Mouse (Mus musculus) retina, postnatal 1 day (tissue): ENCODE measurements around the gene Pex10.
"Not testable (repeated sequence)": the region's sequence is repeated elsewhere in the genome, so short reads cannot be mapped to it uniquely, and the experiment has no call there.

Experiments used
- DNase-seq: peaks from one replicate; pipeline ENCODE4 v3.0.0-alpha.2; 2012

The Pex10 gene

GRCm38 (mm10) chr4:155065970-155066833 is 614 bp upstream of the Pex10 start:
- DNase-seq = peak; percentile 96

- no peak for DNase-seq
Measured at GRCm38 (mm10) chr4:155068357-155068972, 1.6 kb downstream of the Pex10 start.

GRCm38 (mm10) chr4:155069191-155069590 is 2.4 kb downstream of the Pex10 start:
- DNase-seq = no peak

GRCm38 (mm10) chr4:155070199-155070598 is 3.4 kb downstream of the Pex10 start:
- no peak for DNase-seq

- no peak for DNase-seq
Measured at GRCm38 (mm10) chr4:155070921-155071320, 4.1 kb downstream of the Pex10 start.

- DNase-seq = no peak
Measured at GRCm38 (mm10) chr4:155074418-155074817, 7.6 kb downstream of the Pex10 start.

GRCm38 (mm10) chr4:155075137-155075536 is 8.3 kb downstream of the Pex10 start:
- DNase-seq = no peak

- no peak for DNase-seq
Measured at GRCm38 (mm10) chr4:155075813-155076212, 9.0 kb downstream of the Pex10 start.

GRCm38 (mm10) chr4:155076677-155077076 is 9.9 kb downstream of the Pex10 start:
- DNase-seq = no peak

GRCm38 (mm10) chr4:155078808-155079207 is 12.0 kb downstream of the Pex10 start:
- DNase-seq = not testable (repeated sequence)

GRCm38 (mm10) chr4:155079666-155080065 is 12.8 kb downstream of the Pex10 start:
- DNase-seq = no peak

GRCm38 (mm10) chr4:155083553-155083952 is 16.7 kb downstream of the Pex10 start:
- no peak for DNase-seq

- DNase-seq = no peak
Measured at GRCm38 (mm10) chr4:155084351-155084750, 17.5 kb downstream of the Pex10 start.

GRCm38 (mm10) chr4:155085206-155086107 is 18.6 kb downstream of the Pex10 start:
- DNase-seq = no peak

- DNase-seq = peak; percentile 100
Measured at GRCm38 (mm10) chr4:155086108-155087024, 19.6 kb downstream of the Pex10 start, which contains the start of the genes Rer1 and Morn1. Gene Rer1 (minus strand): TSS chr4:155086382. Gene Morn1 (plus strand): TSS chr4:155086577.

GRCm38 (mm10) chr4:155089241-155089640 is 22.4 kb downstream of the Pex10 start:
- no peak for DNase-seq

GRCm38 (mm10) chr4:155090147-155090546 is 23.3 kb downstream of the Pex10 start:
- no peak for DNase-seq

GRCm38 (mm10) chr4:155090688-155091449 is 24.1 kb downstream of the Pex10 start:
- DNase-seq = no peak

- no peak for DNase-seq
Measured at GRCm38 (mm10) chr4:155092718-155093430, 26.1 kb downstream of the Pex10 start.

- no peak for DNase-seq
Measured at GRCm38 (mm10) chr4:155093431-155094149, 26.8 kb downstream of the Pex10 start.
